Mouse (Mus musculus): ENCODE results near the gene Gm17387.

Gm17387 gene

GRCm38 (mm10) chr7:141048226-141049218, 19.6 kb downstream of the Gm17387 start:
- peak; percentile 73 to 86 for DNase-seq

DNA sequence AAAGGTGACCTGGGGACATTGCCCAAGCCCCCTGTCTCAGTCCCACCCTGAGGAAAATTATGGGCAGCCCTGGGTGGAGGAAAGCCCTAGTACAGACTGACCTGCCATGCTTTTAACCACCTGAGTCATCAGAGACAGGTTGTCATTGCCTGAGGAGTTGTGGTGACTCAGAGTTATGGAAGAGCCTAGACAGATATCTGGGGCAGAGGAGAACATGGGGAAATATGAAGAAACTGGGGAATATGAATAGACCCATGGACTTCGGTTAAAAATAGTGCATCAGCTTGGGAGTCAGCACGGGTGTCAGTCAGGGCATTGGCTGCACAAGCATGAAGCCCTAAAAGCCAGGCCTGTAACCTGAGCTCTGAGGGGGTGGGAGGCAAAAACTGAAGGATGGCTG, 20.4 kb downstream of the Gm17387 start:
- no peak for DNase-seq

DNA sequence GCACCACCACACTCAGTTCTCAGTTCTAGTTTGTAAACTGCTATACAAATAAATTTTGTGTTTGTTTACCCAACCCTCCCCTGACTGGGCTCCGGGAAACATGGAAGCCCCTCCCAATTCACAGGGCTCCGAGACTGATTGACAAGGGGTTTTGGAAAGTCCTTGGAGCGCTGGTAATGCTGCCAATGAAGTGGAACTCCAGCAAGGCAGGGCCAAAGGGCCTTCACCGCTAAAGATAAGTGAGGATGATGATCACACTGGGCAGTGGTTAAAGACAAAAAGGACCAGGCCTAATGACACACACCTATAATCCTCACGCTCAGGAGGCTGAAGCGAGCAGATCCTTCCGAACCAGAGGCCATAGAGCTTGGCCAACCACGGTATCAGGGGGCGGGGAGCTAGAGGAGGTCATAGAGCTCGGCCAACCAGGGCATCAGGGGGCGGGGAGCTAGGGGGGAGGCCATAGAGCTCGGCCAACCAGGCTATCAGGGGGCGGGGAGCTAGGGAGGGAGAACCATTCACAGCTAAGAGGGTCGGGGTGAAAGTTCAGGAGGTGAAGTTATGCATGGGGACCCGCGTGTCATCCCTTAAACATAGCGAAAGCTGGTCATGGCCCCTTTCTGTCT, 22.2 kb downstream of the Gm17387 start:
- no peak for DNase-seq

DNA sequence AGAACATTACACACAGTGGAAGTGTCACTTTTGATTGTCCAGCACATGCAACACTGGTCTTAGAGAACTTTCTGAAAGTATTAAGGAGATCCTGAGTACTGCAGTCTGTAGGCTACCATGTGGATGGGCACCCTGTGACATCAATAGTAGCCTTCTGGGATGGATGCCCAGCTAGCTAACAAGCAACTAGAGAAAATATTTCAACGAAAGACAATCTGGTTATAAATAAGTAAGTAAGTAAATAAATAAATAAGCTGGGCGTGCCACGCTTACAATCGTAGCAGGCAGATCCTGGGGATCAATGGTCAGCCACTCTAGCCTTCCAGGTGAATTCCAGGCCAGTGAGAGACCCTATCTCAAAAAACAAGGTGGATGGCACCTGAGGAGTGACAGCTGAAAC, 23.1 kb downstream of the Gm17387 start:
- no peak for DNase-seq

DNA sequence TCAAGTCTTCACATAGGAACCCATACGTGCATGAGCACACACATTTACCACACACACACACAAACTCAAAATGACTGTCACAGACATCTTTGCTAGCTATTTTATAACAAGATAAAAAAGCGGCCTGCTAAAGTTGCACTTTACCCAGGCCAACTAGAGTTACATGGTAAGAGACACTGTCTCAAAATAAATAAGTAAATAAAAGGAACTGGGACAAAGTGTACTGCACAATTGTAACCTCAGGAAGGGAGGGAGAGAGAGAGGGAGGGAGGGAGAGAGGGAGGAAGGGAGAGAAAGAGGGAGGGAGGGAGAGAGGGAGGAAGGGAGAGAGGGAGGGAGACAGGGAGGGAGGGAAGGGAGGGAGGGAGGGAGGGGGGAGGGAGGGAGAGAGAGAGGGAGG, 23.5 kb downstream of the Gm17387 start:
- DNase-seq = no peak

GRCm38 (mm10) chr7:141055785-141056184, 26.9 kb downstream of the Gm17387 start:
- DNase-seq = no peak

DNA sequence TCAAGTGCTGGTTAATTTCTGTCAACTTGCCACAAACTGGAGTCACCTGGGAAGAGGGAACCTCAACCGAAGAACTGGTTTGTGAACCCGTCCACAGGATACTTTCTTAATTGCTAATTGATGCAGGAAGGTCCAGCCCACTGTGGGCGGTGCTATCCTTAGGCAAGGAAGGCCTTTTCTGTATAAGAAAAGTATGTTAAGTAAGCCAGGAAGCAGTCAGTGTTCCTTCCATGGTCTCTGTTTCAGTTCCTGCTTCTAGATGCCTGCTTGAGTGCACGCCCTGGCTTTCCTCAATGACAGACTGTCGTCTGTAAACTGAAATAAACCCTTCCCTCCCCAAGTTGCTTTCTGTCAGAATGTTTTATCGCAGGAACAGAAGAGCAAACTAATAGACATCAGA, 28.0 kb downstream of the Gm17387 start:
- no peak for DNase-seq

DNA sequence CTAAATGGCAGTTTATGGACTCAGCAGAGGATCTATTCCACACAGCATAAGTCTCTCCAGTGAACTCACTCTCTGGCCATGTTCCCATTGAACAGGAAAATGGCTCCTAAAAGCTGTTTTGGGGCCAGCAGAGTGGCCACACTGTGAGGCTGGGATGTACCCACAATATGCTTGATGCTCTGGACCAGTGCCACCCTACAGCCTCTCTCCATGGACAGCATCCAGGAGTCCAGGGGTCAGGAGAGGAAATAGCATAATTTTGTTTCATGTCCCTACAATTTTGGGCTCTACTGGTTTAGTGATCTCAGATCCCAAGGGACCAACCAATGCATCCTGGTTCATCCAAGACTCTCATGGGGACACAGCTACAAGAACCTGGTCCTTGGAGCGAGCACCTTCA, 28.6 kb downstream of the Gm17387 start:
- DNase-seq = no peak

GRCm38 (mm10) chr7:141058601-141059341, 29.8 kb downstream of the Gm17387 start:
- no peak for DNase-seq

DNA sequence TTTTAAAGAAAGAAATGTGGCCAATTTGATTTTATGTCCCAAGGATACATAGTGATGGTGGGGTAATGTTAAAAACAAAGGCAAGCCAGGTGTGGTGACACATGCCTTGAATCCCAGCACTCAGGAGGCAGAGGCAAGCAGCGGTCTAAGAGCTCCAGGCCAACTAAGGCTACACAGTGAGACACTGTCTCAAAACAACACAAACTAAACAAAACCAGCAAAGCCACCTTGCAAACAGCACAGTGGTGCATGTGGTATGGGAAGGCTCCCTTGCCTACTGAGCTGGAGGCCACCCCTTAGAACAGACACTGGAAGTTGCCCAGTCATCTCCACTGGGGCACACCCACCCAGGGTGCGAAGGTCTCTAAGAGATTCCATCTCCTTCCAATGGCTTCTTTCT, 31.0 kb downstream of the Gm17387 start:
- DNase-seq = no peak

- DNase-seq = peak in 1 of 2 experiments; percentile 29
These were observed 31.7 kb downstream of the Gm17387 start, which contains the start of gene B4galnt4 for GRCm38 (mm10) chr7:141060426-141061242. Gene B4galnt4 (plus strand): TSS chr7:141061104.

DNA sequence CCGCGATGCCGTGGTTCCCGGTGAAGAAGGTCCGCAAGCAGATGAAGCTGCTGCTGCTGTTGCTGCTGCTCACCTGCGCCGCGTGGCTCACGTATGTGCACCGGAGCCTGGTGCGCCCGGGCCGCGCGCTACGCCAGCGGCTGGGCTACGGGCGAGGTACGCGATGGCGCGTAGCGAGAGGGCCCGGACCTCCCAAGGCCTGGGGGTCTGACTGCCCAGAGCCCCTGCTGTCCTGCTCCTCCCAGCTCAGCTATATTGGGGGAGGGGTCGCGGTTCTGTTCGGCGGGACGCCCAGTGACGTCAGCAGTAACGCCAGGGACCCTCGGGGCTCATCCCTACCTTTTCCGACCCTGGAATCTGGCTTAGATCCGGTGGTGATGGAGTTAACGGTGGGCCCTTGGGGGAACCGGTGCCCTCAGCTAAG, 32.4 kb downstream of the Gm17387 start:
- no peak for DNase-seq

GRCm38 (mm10) chr7:141062525-141062924, 33.6 kb downstream of the Gm17387 start:
- no peak for DNase-seq

GRCm38 (mm10) chr7:141063353-141063752, 34.4 kb downstream of the Gm17387 start:
- DNase-seq = no peak

DNA sequence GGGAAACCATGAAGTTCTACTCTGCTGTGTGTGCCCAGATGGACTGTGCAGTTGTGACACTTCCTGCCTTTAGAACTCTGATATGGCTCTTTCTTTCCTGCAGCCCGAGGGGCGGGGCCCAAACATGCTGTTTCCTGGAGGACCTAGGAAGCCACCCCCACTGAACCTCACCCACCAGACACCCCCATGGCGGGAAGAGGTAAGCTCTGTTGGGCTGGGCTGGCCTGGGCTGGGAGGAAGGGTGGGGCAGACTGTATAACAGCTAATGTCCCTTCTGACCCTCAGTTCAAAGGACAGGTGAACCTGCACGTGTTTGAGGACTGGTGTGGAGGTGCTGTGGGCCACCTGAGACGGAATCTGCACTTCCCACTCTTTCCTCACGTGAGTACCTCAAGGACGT, 35.2 kb downstream of the Gm17387 start:
- DNase-seq = no peak

GRCm38 (mm10) chr7:141064576-141064975, 35.6 kb downstream of the Gm17387 start:
- no peak for DNase-seq

DNA sequence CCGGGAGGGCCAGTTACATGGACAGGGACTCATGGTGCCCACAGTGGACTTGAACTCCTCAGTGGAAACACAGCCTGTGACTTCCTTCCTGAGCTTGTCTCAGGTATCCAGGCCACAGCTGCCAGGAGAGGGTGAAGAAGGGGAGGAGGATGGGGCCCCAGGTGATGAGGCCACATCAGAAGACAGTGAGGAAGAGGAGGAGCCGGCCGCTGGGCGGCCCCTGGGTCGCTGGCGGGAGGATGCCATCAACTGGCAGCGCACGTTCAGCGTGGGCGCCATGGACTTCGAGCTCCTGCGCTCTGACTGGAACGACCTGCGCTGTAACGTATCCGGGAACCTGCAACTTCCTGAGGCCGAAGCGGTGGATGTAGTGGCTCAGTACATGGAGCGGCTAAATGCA, 39.4 kb downstream of the Gm17387 start:
- DNase-seq = no peak

DNA sequence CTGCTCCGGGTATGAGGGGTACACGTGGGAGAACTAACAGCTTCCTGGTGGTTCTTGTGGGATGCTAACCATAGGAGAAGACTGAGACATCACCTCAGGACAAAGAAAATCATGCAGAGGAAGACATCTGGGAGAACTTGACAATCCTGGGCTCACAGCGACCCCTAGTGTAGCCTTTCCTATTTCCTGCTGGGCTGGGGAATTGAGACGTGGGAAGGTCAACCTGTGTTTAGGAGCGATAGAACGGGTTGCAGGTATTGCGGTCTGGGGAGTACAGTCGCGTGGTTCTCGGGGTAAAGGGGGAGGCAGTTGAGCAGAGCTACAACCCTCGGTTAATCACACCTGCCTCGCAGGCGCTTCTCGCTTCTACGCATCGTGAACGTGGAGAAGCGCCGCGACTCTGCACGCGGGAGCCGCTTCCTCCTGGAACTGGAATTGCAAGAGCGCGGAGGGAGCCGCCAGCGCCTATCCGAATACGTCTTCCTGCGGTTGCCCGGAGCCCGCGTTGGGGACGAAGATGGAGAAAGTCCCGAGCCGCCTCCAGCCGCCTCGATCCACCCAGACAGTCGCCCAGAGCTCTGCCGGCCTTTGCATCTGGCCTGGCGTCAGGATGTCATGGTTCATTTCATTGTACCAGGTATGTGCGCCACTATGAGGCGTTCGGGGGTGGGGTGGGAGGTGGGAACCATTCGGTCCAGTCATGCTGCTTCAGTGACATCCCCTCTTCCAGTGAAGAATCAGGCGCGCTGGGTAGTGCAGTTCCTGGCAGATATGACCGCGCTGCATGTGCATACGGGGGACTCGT, 41.3 kb downstream of the Gm17387 start:
- peak; percentile 21 to 69 for DNase-seq

DNA sequence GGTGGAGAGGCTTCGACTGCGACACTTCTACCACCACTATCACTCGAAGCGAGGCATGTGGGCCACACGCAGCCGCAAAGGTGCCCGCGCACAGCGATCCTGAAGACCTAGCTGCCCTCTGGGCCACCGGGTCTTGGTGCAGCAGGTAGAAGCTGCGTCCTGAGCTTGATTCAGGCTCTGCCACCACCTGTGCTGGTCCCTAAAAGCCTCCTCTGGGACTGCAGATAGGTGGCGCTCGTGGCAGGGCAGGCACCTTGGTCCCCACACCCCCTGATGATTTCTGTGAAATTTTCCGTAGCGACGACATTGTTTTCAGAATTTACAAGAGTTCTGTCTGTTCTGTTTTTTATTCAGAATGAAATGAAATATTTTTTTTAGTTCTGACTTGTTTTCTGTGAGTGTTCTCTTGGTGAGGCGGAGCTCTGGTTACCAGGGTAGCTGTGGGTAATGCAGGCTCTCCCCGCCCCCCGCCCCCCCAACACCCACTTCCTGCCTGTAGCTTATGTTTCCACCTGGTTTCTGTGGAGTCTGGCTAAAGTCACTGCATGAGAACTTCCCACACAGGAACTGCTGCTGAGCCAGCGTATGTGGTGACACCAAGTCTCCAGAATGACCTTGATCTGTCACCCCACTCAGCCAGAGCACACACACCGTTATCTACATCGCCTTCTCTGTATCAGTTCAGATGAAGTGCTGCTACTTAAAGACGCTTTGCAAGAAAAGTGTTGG, 43.2 kb downstream of the Gm17387 start:
- DNase-seq = peak; percentile 47 to 66

DNA sequence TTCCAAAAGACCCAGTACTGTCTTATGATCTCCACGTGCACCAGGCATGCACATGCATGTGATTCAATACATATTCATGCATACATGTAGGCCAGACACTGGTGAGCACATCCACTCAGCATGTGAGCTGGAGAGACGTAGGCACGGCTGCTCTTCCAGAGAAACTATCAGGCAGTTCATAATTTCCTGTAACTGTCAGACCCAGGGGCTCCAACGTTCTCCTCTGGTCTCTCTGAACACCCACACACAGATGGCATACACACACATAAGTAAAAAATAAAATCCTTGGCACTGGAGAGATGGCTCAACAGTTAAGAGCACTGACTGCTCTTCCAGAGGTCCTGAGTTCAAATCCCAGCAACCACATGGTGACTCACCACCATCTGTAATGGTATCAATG, 44.9 kb downstream of the Gm17387 start:
- DNase-seq = no peak

- no peak for DNase-seq
These were observed 48.9 kb downstream of the Gm17387 start, which contains the start of gene Pkp3 for GRCm38 (mm10) chr7:141077841-141078240. Gene Pkp3 (plus strand): TSS chr7:141078218.

Measured in spleen, adult 18-20 months (tissue).